Mouse (Mus musculus): ENCODE data around the gene Mapk9. TPM values are rescaled to one million over a fixed set of nuclear protein-coding genes. Genes with fewer than 3 reads are reported as not detected.

Gene Mapk9
- polyA plus RNA-seq, 2 experiments = 34.7 to 39.4 TPM

DNA sequence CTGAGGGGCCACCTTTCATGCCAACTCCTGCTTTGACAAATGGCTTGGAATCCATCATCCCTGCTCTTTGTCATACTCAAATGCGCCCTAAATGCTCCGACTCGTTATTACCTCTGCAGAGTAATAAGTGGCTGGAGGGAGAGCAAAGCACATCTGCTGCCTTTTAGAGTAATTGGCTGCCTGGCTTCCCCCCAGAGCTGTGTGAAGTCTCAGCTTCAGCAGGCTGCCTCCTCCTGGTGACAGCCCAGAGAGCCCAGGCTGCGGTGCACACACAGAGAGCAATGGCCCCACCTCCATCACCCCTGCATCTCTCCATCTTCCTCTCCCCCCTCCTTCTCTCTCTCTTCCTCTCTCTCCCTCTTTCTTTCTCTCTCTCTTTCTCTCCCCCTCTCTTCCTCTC lies 80.6 kb downstream of the Mapk9 start:
- no peak for TF ChIP-seq POLR2A (IDR thresholded peaks at IDR 0.05; ENCODE audit: borderline replicate concordance, extremely low read depth, insufficient read depth, insufficient read length)
- H3K4me2 ChIP-seq (replicated peaks; ENCODE audit: low read depth, low read length, severe bottlenecking) = peak overlapping the region; percentile 17; the same call in 1 of the 2 replicates
- no peaks in the 10 kb centered on the region for H3K27me3 ChIP-seq (ENCODE audit: control insufficient read depth, insufficient read depth, low read length)
- no peak overlapping the region for H3K9ac ChIP-seq (ENCODE audit: low read depth, low read length, severe bottlenecking)
- ATAC-seq (ENCODE audit: low FRiP score, low read depth) (no peak), DNase-seq (ENCODE audit: low spot score) (peak; percentile 56)
- H3K9me3 ChIP-seq (ENCODE audit: control insufficient read depth, low read length) = no peaks in the 10 kb centered on the region
- no peak overlapping the region for H3K4me3 ChIP-seq (replicated peaks; ENCODE audit: low read length)
- H3K4me1 ChIP-seq (ENCODE audit: control insufficient read depth, insufficient read depth, low read length) = peaks cover 8% of the 10 kb centered on the region
- no peaks in the 10 kb centered on the region for H3K36me3 ChIP-seq (ENCODE audit: control insufficient read depth, insufficient read depth, low read length)
- no peak overlapping the region for H3K27ac ChIP-seq (replicated peaks; ENCODE audit: low read depth, low read length)
- WGBS = 6% methylated on average over 4 of the region's 4 CpGs

DNA sequence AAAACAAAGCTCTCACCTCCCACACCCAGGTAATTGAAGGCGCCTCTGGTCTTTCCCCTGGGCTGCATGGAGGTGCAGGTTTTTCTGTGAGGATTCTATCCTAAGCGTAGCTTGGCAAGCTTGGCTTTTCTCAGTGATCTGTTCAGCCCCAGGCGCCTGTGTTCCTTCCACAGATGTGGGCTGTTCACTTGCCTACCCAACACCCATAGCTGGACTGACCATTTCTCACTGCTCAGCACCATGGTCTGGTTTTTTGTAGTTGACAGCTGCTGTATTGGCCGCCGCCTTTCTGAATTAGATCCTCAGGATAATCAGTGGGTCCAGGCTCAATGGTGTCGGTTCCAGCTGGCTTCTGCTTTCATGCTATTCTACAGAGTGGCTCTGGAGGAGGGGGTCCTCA lies 81.1 kb downstream of the Mapk9 start:
- no peak for ATAC-seq (ENCODE audit: low FRiP score, low read depth)
- TF ChIP-seq POLR2A (IDR thresholded peaks at IDR 0.05; ENCODE audit: borderline replicate concordance, extremely low read depth, insufficient read depth, insufficient read length) = no peak
- no peak overlapping the region for H3K4me2 ChIP-seq (replicated peaks; ENCODE audit: low read depth, low read length, severe bottlenecking)

DNA sequence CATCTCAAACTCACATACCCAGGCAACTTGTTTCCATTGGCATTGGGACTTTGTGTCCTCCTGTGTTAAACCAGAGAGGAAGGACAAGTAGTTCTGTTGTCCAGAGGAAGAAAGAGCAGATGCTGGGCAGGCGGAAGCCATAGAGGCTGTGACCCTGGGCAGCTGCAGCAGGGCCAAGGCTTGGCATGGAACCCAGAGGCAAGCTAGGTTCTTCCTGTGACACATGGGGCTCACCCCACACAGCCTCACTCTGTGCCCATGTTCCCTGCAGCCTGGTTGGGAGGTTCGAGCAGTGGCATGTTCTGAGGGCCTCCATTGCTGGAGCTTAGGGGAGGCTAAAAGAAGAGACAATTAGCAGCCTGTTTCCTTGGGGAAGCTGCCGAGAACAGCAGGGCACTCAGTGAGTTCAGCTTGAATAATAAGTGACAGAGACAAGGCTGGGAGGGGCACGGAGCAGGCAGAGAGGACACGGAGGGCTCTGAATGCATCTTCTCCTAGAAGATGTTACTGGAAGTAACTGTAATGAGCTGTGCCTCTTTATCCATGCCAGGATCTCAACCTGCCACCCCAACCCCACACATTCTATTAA lies 84.6 kb downstream of the Mapk9 start:
- ATAC-seq (ENCODE audit: low FRiP score, low read depth) (no peak), DNase-seq (ENCODE audit: low spot score) (no peak)
- H3K9me3 ChIP-seq (ENCODE audit: control insufficient read depth, low read length) = no peaks in the 10 kb centered on the region
- no peak overlapping the region for H3K9ac ChIP-seq (ENCODE audit: low read depth, low read length, severe bottlenecking)
- no peaks in the 10 kb centered on the region for H3K27me3 ChIP-seq (ENCODE audit: control insufficient read depth, insufficient read depth, low read length)
- no peak overlapping the region for H3K27ac ChIP-seq (replicated peaks; ENCODE audit: low read depth, low read length)
- no peak overlapping the region for H3K4me3 ChIP-seq (replicated peaks; ENCODE audit: low read length)
- H3K4me2 ChIP-seq (replicated peaks; ENCODE audit: low read depth, low read length, severe bottlenecking) = no peak overlapping the region
- 38% methylated on average over 5 of the region's 5 CpGs for WGBS
- no peak for TF ChIP-seq POLR2A (IDR thresholded peaks at IDR 0.05; ENCODE audit: borderline replicate concordance, extremely low read depth, insufficient read depth, insufficient read length)
- peaks cover 8% of the 10 kb centered on the region for H3K4me1 ChIP-seq (ENCODE audit: control insufficient read depth, insufficient read depth, low read length)
- no peaks in the 10 kb centered on the region for H3K36me3 ChIP-seq (ENCODE audit: control insufficient read depth, insufficient read depth, low read length)

More for the DNA sequence above, 81.1 kb downstream of the Mapk9 start:
- Histone ChIP-seq H3K27ac (replicated peaks; ENCODE audit: low read depth, low read length) (no peak overlapping the region), H3K36me3 (ENCODE audit: control insufficient read depth, insufficient read depth, low read length) (no peaks in the 10 kb centered on the region), H3K9me3 (ENCODE audit: control insufficient read depth, low read length) (no peaks in the 10 kb centered on the region), H3K4me1 (ENCODE audit: control insufficient read depth, insufficient read depth, low read length) (peaks cover 8% of the 10 kb centered on the region), H3K4me3 (replicated peaks; ENCODE audit: low read length) (no peak overlapping the region), H3K27me3 (ENCODE audit: control insufficient read depth, insufficient read depth, low read length) (no peaks in the 10 kb centered on the region), H3K9ac (ENCODE audit: low read depth, low read length, severe bottlenecking) (no peak overlapping the region)
- no peak for DNase-seq (ENCODE audit: low spot score)
- WGBS = 37% methylated on average over 6 of the region's 6 CpGs

DNA sequence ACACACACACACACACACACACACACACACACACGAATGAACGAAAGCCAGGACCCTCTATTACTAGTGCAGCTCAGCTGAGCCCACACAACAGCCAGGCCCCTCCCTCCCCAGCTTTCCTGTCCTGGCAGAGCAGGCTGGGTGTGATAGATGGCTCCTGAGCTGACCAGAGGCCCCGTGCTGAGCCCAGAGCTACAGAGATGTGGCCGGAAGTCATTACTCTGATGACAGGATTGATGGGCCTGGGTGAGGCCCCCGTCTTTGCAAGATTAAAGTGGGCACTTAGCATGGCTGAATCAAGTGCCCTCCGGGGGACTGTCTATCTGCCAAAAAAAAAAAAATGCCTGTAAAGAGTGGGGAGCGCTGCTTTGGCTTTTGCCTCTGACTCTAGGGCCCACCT lies 85.3 kb downstream of the Mapk9 start:
- DNase-seq (ENCODE audit: low spot score) = no peak
- no peak for TF ChIP-seq POLR2A (IDR thresholded peaks at IDR 0.05; ENCODE audit: borderline replicate concordance, extremely low read depth, insufficient read depth, insufficient read length)

DNA sequence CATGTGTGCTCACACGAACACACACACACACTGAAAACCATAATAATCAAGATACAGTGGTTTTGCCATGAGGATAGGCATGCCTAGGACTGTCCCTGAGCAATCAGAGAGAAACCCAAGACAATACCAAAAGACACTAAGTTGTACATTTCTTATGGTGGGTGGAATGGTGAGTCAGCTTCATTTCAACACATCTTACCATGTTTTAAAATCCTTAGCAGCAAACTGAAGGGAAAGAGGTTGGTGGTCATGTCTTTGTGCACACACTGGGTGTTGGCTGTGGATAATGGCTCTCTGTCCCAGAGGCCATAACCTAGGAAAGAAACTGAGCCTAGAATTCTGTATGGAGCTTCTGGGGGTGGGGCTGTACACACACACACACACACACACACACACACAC lies 87.3 kb downstream of the Mapk9 start:
- DNase-seq (ENCODE audit: low spot score) = no peak

More for the DNA sequence above, 85.3 kb downstream of the Mapk9 start:
- Histone ChIP-seq H3K9ac (ENCODE audit: low read depth, low read length, severe bottlenecking) (no peak overlapping the region), H3K27ac (replicated peaks; ENCODE audit: low read depth, low read length) (no peak overlapping the region), H3K4me3 (replicated peaks; ENCODE audit: low read length) (no peak overlapping the region), H3K27me3 (ENCODE audit: control insufficient read depth, insufficient read depth, low read length) (no peaks in the 10 kb centered on the region), H3K4me1 (ENCODE audit: control insufficient read depth, insufficient read depth, low read length) (peaks cover 7% of the 10 kb centered on the region), H3K4me2 (replicated peaks; ENCODE audit: low read depth, low read length, severe bottlenecking) (no peak overlapping the region), H3K9me3 (ENCODE audit: control insufficient read depth, low read length) (no peaks in the 10 kb centered on the region), H3K36me3 (ENCODE audit: control insufficient read depth, insufficient read depth, low read length) (no peaks in the 10 kb centered on the region)
- no peak for ATAC-seq (ENCODE audit: low FRiP score, low read depth)
- WGBS = 4% methylated on average over 7 of the region's 7 CpGs

More for the DNA sequence above, 87.3 kb downstream of the Mapk9 start:
- Histone ChIP-seq H3K9ac (ENCODE audit: low read depth, low read length, severe bottlenecking) (no peak overlapping the region), H3K36me3 (ENCODE audit: control insufficient read depth, insufficient read depth, low read length) (no peaks in the 10 kb centered on the region), H3K4me3 (replicated peaks; ENCODE audit: low read length) (no peak overlapping the region), H3K4me1 (ENCODE audit: control insufficient read depth, insufficient read depth, low read length) (0 out of 2 replicates have a peak, but pooled peaks cover 3% of the 10 kb centered on the region), H3K27me3 (ENCODE audit: control insufficient read depth, insufficient read depth, low read length) (no peaks in the 10 kb centered on the region), H3K27ac (replicated peaks; ENCODE audit: low read depth, low read length) (no peak overlapping the region), H3K9me3 (ENCODE audit: control insufficient read depth, low read length) (no peaks in the 10 kb centered on the region), H3K4me2 (replicated peaks; ENCODE audit: low read depth, low read length, severe bottlenecking) (no peak overlapping the region)
- no peak for ATAC-seq (ENCODE audit: low FRiP score, low read depth)
- no peak for TF ChIP-seq POLR2A (IDR thresholded peaks at IDR 0.05; ENCODE audit: borderline replicate concordance, extremely low read depth, insufficient read depth, insufficient read length)
- WGBS = 75% methylated on average over 1 of the region's 1 CpGs

Data from limb, embryonic 14.5 days (tissue).